Comparison of ENCODE assay signal across 8 mouse cellular contexts in the genomic region with DNA sequence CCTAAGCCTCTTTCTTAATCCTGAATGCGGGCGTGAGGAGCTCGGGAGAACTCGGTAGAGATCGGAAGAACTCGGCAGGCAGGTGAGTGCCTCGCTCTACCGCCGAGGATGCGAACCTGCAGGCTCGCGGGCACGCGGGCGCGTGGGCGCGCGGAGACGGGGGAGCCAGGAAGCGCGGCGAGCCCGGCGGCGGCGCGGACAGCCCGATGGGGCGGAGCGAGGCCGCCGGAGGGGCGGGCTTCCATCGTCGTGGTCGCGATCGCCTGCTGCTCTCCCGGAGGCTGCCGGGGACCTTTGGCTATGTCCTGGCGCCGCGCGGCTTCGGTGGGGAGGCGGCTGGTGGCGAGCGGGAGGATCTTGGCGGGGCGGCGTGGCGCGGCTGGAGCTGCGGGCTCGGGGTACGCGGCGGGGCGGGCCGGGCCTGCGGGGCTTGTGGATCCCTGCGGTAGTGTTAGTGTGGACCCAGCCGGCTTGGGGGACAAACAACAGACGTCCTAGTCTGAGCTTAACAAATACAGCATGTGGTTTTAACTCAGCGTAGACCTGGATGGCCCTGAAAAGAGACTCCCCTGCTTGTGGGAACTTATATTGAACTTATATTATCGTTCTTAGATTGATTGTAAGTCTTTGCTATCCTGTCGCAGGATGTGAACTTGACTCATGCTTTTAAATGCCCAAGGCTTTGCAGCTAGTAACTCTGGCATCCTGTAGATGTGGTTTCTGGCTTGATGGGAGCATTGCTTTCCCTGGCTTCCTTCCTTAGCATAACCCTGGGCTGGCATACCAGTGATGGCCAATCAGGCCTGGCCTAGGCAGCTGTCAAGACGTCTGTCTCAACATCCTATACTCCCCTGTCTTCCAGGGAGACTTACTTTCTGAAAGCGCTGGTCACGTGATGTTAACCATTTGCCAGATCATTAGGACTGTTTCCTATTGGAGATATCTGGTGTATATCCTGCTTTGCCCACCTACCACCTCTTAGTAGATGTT. TPM values are rescaled to one million over a fixed set of nuclear protein-coding genes. Genes with fewer than 3 reads are reported as not detected.
DNase-seq lines count a peak whose midpoint lies in the region; ATAC-seq and TF ChIP-seq lines count a peak whose summit lies in the region.

No protein-coding gene starts in this region.

- H3K4me3 ChIP-seq in hindbrain, embryonic 14.5 days (replicated peaks; ENCODE audit: low read length): peak overlapping the region; percentile 53

- in situ Hi-C loops in Patski (cut with MboI; ENCODE audit: low pct_unique_long_range_greater_than_20kb): loop anchor here (5.0 kb wide), 1 partner anchor 37 kb away; a partner anchor contains a TSS

- TF ChIP-seq CTCF in Patski (IDR thresholded peaks at IDR 0.05): no peak

- H3K36me3 ChIP-seq in hindbrain, embryonic 14.5 days (replicated peaks; ENCODE audit: control insufficient read depth, insufficient read depth): peaks cover 23% of the 10 kb centered on the region

- H3K9ac ChIP-seq in hindbrain, embryonic 14.5 days: peak overlapping the region; percentile 71

- DNase-seq in Patski (ENCODE audit: low read depth, low spot score): no peak
- DNase-seq in cerebellum, postnatal 25 days: peak; percentile 97 to 99
- DNase-seq in frontal cortex, postnatal 25 days (ENCODE audit: low spot score in 2 of 2): peak; percentile 79 to 85
- peak; percentile 92 for DNase-seq in hindbrain, embryonic 14.5 days (ENCODE audit: low spot score)
- DNase-seq in layer of hippocampus, postnatal 36 days: peak; percentile 86 to 87
- peak; percentile 92 for DNase-seq in lung, postnatal 36 days
- DNase-seq in retina, postnatal 1 day: peak; percentile 89
- peak; percentile 86 to 89 for DNase-seq in urinary bladder, adult 18-20 months (ENCODE audit: low spot score in 2 of 2)

- peak; percentile 91 for ATAC-seq in Patski
- peak; percentile 94 for ATAC-seq in hindbrain, embryonic 14.5 days (ENCODE audit: low FRiP score)

- no peaks in the 10 kb centered on the region for H3K9me3 ChIP-seq in hindbrain, embryonic 14.5 days (ENCODE audit: control insufficient read depth, low read length)

- peaks cover 12% of the 10 kb centered on the region; the same call in 1 of the 2 replicates for H3K4me1 ChIP-seq in hindbrain, embryonic 14.5 days (replicated peaks; ENCODE audit: control insufficient read depth, insufficient read depth, low read length)

- peak overlapping the region; percentile 82 for H3K27ac ChIP-seq in hindbrain, embryonic 14.5 days

- CTCF ChIA-PET in Patski (lab: Charles Lee): interaction anchor here (1.2 to 2.8 kb wide), 4 partner anchors 8 to 37 kb away, joined by 3 to 8 read pairs (median 4); a partner anchor contains a TSS

- POLR2A ChIA-PET in Patski (lab: Charles Lee): no interaction called here

- WGBS in hindbrain, embryonic 14.5 days: under 1% methylated on average over 66 of the region's 71 CpGs

- H3K4me2 ChIP-seq in hindbrain, embryonic 14.5 days (replicated peaks): peak overlapping the region; percentile 83

- H3K27me3 ChIP-seq in Patski: no peaks in the 10 kb centered on the region
- no peaks in the 10 kb centered on the region for H3K27me3 ChIP-seq in hindbrain, embryonic 14.5 days (ENCODE audit: control insufficient read depth, insufficient read depth, low read length)

RNA-seq across cellular contexts. Expression of a gene that starts 23.5 kb away (rescaled TPM):
- polyA plus RNA-seq in Patski (2021): 52.8 TPM
- 87.7 and 105 TPM in 2 replicates for polyA plus RNA-seq in hindbrain, embryonic 14.5 days (2014; fragmentation: Nextera tagmentation; extraction: Ambion mirVana)
- total RNA-seq in layer of hippocampus, postnatal 36 days (2021): 100 to 1,000 TPM; 110 to 116 TPM

RNA-seq across cellular contexts. Expression of a gene that starts 37.0 kb away (rescaled TPM):
- polyA plus RNA-seq in Patski (2021): 56.4 TPM
- 15.4 and 17.4 TPM in 2 replicates for polyA plus RNA-seq in hindbrain, embryonic 14.5 days (2014; fragmentation: Nextera tagmentation; extraction: Ambion mirVana)
- 10 to 100 TPM; 74.8 to 80.2 TPM for total RNA-seq in layer of hippocampus, postnatal 36 days (2021)

RNA-seq across cellular contexts. Expression of a gene that starts 37.2 kb away (rescaled TPM):
- 16.5 TPM for polyA plus RNA-seq in Patski (2021)
- 31.4 and 34.5 TPM in 2 replicates for polyA plus RNA-seq in hindbrain, embryonic 14.5 days (2014; fragmentation: Nextera tagmentation; extraction: Ambion mirVana)
- total RNA-seq in layer of hippocampus, postnatal 36 days (2021): 10 to 100 TPM; 32.0 to 32.4 TPM

RNA-seq across cellular contexts. Expression of a gene that starts 37.4 kb away (rescaled TPM):
- 49.5 TPM for polyA plus RNA-seq in Patski (2021)
- polyA plus RNA-seq in hindbrain, embryonic 14.5 days (2014; fragmentation: Nextera tagmentation; extraction: Ambion mirVana): 46.4 and 52.7 TPM in 2 replicates
- total RNA-seq in layer of hippocampus, postnatal 36 days (2021): 10 to 100 TPM; 33.8 to 39.5 TPM
